Mouse (Mus musculus): ENCODE results near the gene Snx18.

The Snx18 gene

GRCm38 (mm10) chr13:113555226-113555625 lies 63.1 kb downstream of the Snx18 start:
- DNase-seq, result no peak

DNA sequence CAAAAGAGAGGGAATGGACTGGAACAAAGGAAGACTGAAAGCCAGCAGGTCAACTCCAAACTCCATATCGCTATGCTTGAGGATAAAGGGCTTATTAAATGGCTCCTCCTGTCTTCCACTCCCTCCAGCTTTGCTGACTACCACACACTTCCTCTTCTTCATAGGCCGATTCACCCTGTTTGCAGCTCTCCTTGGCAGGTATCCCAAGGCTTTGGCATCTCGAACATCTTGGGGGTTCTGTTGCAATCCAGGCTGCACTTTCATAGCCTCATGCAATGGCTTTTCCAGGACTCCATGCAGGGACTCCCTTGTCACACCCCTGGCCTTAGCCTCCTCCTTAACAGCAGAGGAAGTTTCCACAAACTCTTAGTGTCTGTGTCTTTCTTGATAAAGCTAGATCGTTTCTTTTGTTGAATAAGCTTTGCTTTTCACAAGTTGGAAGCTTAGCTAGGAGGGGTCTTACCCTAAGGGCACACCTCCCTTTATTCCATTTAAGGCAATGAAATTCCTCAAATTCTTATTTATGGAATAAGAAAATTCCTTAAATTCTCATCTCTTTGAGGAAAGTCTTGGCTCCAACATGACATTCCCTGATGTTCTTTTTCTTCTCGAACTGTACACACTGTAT lies 64.6 kb downstream of the Snx18 start:
- no peak for DNase-seq

GRCm38 (mm10) chr13:113552341-113552740 lies 66.0 kb downstream of the Snx18 start:
- DNase-seq, result no peak

GRCm38 (mm10) chr13:113550866-113551565 lies 67.3 kb downstream of the Snx18 start:
- DNase-seq, result no peak

- no peak for DNase-seq
Observed at GRCm38 (mm10) chr13:113549021-113549420, 69.3 kb downstream of the Snx18 start.

- no peak for DNase-seq
Observed at GRCm38 (mm10) chr13:113547807-113548426, 70.4 kb downstream of the Snx18 start.

DNA sequence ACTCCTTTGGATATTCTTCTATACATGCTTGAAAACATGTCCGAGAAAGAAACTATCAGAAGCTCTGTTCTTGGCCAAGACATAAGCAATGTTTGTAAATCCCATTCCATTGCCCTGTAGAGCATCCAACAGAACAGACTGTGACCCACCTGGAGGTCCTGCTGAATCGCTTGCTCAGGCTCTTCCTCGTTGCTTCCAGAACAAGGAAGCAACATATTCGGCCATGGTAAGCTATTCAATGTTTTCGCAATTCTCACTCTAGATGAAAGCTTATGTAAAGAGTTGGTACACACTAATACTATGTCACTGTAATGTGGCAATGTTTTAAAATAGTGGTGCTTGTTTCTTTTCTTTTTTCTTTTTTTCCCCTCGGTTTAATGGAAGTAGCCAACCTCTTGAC lies 76.0 kb downstream of the Snx18 start:
- no peak for DNase-seq

Measured in right cerebral cortex, postnatal 25 days (tissue).